Mouse (Mus musculus) liver, postnatal 0 days (tissue): Measurements from ENCODE around the gene Atoh7. TPM values are rescaled to one million over a fixed set of nuclear protein-coding genes. Genes with fewer than 3 reads are reported as not detected.

Experiments used
- ATAC-seq: fragments of 200-750 bp; cut with Nextera tagmentation; 2 replicates; pipeline ENCODE4 v1.8.0; 2017; ENCODE audit warnings: mild to moderate bottlenecking, moderate library complexity
- DNase-seq: peaks from one replicate; pipeline ENCODE4 v3.0.0-alpha.2; 2016
- H3K27ac ChIP-seq: fragments of 300-500 bp; sonication (generic); 2 replicates; pipeline ENCODE4 v1.5.1; 2014; ENCODE audit warnings: antibody characterized with exemption, moderate library complexity, mild to moderate bottlenecking, low read depth
- H3K27me3 ChIP-seq: fragments of 300-500 bp; sonication (generic); 2 replicates; pipeline ENCODE4 v1.6.1; 2014; ENCODE audit warnings: low read length, control low read depth, mixed read lengths; ENCODE audit not compliant: insufficient read depth
- H3K36me3 ChIP-seq: fragments of 300-500 bp; sonication (generic); replicated peaks from 2 replicates; pipeline ENCODE4 v1.6.1; 2014; ENCODE audit warnings: mild to moderate bottlenecking, control low read depth, low read length, moderate library complexity, mixed read lengths; ENCODE audit not compliant: insufficient read depth
- H3K4me1 ChIP-seq: fragments of 300-500 bp; sonication (generic); 2 replicates; pipeline ENCODE4 v1.6.1; 2014; ENCODE audit warnings: antibody characterized with exemption, mild to moderate bottlenecking, control low read depth; ENCODE audit not compliant: insufficient read depth
- H3K4me2 ChIP-seq: fragments of 300-500 bp; sonication (generic); 2 replicates; pipeline ENCODE4 v1.6.1; 2014; ENCODE audit warnings: low read depth, mild to moderate bottlenecking, low read length, moderate library complexity, mixed read lengths
- H3K4me3 ChIP-seq: fragments of 300-500 bp; sonication (generic); 2 replicates; pipeline ENCODE4 v1.5.1; 2014; ENCODE audit warnings: low read depth, low read length
- H3K9ac ChIP-seq: fragments of 300-500 bp; sonication (generic); replicated peaks from 2 replicates; pipeline ENCODE4 v1.6.1; 2014; ENCODE audit warnings: mild to moderate bottlenecking, moderate library complexity
- H3K9me3 ChIP-seq: fragments of 300-500 bp; sonication (generic); 2 replicates; pipeline ENCODE4 v1.6.1; 2016; ENCODE audit warnings: mild to moderate bottlenecking, control low read depth, low read length, mixed read lengths
- CTCF ChIP-seq: sonication (generic); IDR thresholded peaks from 2 replicates; pipeline ENCODE4 v1.5.1; 2016; ENCODE audit warnings: antibody characterized with exemption, low read depth
- EP300 ChIP-seq: IDR thresholded peaks from 2 replicates; pipeline ENCODE4 v1.6.1; 2016; ENCODE audit warnings: antibody characterized with exemption, low read depth, mild to moderate bottlenecking
- WGBS: fragments of 180-500 bp; shearing (Covaris S2); extraction: QIAGEN DNeasy Blood & Tissue Kit; methylation state at CpG from one replicate; pipeline ENCODE4 v1.1.7; 2014; ENCODE audit not compliant: insufficient replicate concordance; 5-methylcytosine and 5-hydroxymethylcytosine counted together
- polyA plus RNA-seq: library from polyadenylated mRNA; unstranded; fragments of >200 nt; fragmentation: Nextera tagmentation; extraction: Ambion mirVana; gene quantifications from 2 replicates; pipeline ENCODE4 v1.2.1, GENCODE M21; 2015

The Atoh7 gene
- polyA plus RNA-seq, 1 experiment from 2014 or later = 0.61 TPM

GRCm38 (mm10) chr10:63121961-63122360 lies 22.5 kb downstream of the Atoh7 start:
- Histone ChIP-seq H3K27ac (no peak overlapping the region), H3K36me3 (no peaks in the 10 kb centered on the region), H3K9me3 (peaks cover 3% of the 10 kb centered on the region; the same call in 1 of the 2 replicates), H3K9ac (no peak overlapping the region), H3K4me2 (no peak overlapping the region), H3K4me3 (no peak overlapping the region), H3K4me1 (no peaks in the 10 kb centered on the region), H3K27me3 (no peaks in the 10 kb centered on the region)
- DNase-seq = no peak
- ATAC-seq = no peak
- TF ChIP-seq EP300 (no peak), CTCF (no peak)
- WGBS = 83% methylated on average over 14 of the region's 14 CpGs

GRCm38 (mm10) chr10:63122516-63122915 lies 23.1 kb downstream of the Atoh7 start:
- H3K4me2 ChIP-seq = no peak overlapping the region; the same call in 1 of the 2 replicates
- TF ChIP-seq CTCF = no peak
- no peak for TF ChIP-seq EP300
- H3K9ac ChIP-seq = no peak overlapping the region
- H3K36me3 ChIP-seq = no peaks in the 10 kb centered on the region
- peaks cover 1% of the 10 kb centered on the region; the same call in 1 of the 2 replicates for H3K9me3 ChIP-seq
- DNase-seq = peak; percentile 62
- peak; percentile 92 for ATAC-seq
- H3K27ac ChIP-seq = 0 out of 2 replicates have a peak overlapping the region, but pooled peaks have one; percentile 29
- 33% methylated on average over 8 of the region's 8 CpGs for WGBS
- no peaks in the 10 kb centered on the region for H3K27me3 ChIP-seq
- H3K4me1 ChIP-seq = no peaks in the 10 kb centered on the region
- H3K4me3 ChIP-seq = no peak overlapping the region

GRCm38 (mm10) chr10:63123141-63123540 lies 23.7 kb downstream of the Atoh7 start:
- TF ChIP-seq EP300 (no peak), CTCF (no peak)
- no peak for DNase-seq
- H3K9ac ChIP-seq = no peak overlapping the region
- H3K9me3 ChIP-seq = no peaks in the 10 kb centered on the region
- H3K4me2 ChIP-seq = no peak overlapping the region
- no peak for ATAC-seq
- no peak overlapping the region for H3K4me3 ChIP-seq
- 0 out of 2 replicates have a peak overlapping the region, but pooled peaks have one; percentile 29 for H3K27ac ChIP-seq
- H3K4me1 ChIP-seq = no peaks in the 10 kb centered on the region
- 78% methylated on average over 8 of the region's 8 CpGs for WGBS
- H3K27me3 ChIP-seq = no peaks in the 10 kb centered on the region
- no peaks in the 10 kb centered on the region for H3K36me3 ChIP-seq

- no peak overlapping the region for H3K4me2 ChIP-seq
- no peak overlapping the region for H3K27ac ChIP-seq
- no peaks in the 10 kb centered on the region for H3K4me1 ChIP-seq
- H3K9me3 ChIP-seq = no peaks in the 10 kb centered on the region
- 85% methylated on average over 10 of the region's 10 CpGs for WGBS
- DNase-seq (no peak), ATAC-seq (no peak)
- no peak for TF ChIP-seq EP300
- TF ChIP-seq CTCF = no peak
- no peak overlapping the region for H3K4me3 ChIP-seq
- H3K27me3 ChIP-seq = no peaks in the 10 kb centered on the region
- H3K36me3 ChIP-seq = no peaks in the 10 kb centered on the region
- no peak overlapping the region for H3K9ac ChIP-seq
These were observed 24.6 kb downstream of the Atoh7 start for GRCm38 (mm10) chr10:63124016-63124415.

- Histone ChIP-seq H3K9ac (no peak overlapping the region), H3K4me2 (no peak overlapping the region), H3K27ac (no peak overlapping the region), H3K4me1 (no peaks in the 10 kb centered on the region), H3K27me3 (no peaks in the 10 kb centered on the region), H3K4me3 (no peak overlapping the region), H3K36me3 (no peaks in the 10 kb centered on the region), H3K9me3 (no peaks in the 10 kb centered on the region)
- 51% methylated on average over 11 of the region's 11 CpGs for WGBS
- DNase-seq = no peak
- no peak for ATAC-seq
- TF ChIP-seq CTCF = peak; percentile 45
- no peak for TF ChIP-seq EP300
These were observed 25.9 kb downstream of the Atoh7 start for GRCm38 (mm10) chr10:63125343-63125742.

- DNase-seq (no peak), ATAC-seq (no peak)
- 72% methylated on average over 4 of the region's 4 CpGs for WGBS
- Histone ChIP-seq H3K4me3 (no peak overlapping the region), H3K27me3 (no peaks in the 10 kb centered on the region), H3K4me1 (no peaks in the 10 kb centered on the region), H3K27ac (no peak overlapping the region), H3K9me3 (no peaks in the 10 kb centered on the region), H3K36me3 (no peaks in the 10 kb centered on the region), H3K9ac (no peak overlapping the region), H3K4me2 (no peak overlapping the region)
- TF ChIP-seq EP300 = no peak
- TF ChIP-seq CTCF = no peak
These were observed 26.7 kb downstream of the Atoh7 start for GRCm38 (mm10) chr10:63126116-63126515.

GRCm38 (mm10) chr10:63127156-63127555 lies 27.7 kb downstream of the Atoh7 start:
- ATAC-seq (no peak), DNase-seq (no peak)
- Histone ChIP-seq H3K4me3 (no peak overlapping the region), H3K27ac (no peak overlapping the region), H3K9ac (no peak overlapping the region), H3K9me3 (no peaks in the 10 kb centered on the region), H3K4me1 (no peaks in the 10 kb centered on the region), H3K4me2 (no peak overlapping the region), H3K36me3 (no peaks in the 10 kb centered on the region), H3K27me3 (no peaks in the 10 kb centered on the region)
- 78% methylated on average over 6 of the region's 6 CpGs for whole genome bisulfite sequencing
- no peak for TF ChIP-seq CTCF
- TF ChIP-seq EP300 = no peak
